Mouse (Mus musculus): ENCODE measurements around the gene Glyctk. TPM values are rescaled to one million over a fixed set of nuclear protein-coding genes. Genes with fewer than 3 reads are reported as not detected.

Gene Glyctk
- polyA plus RNA-seq, 1 experiment from 2014 or later: 3.5 TPM

GRCm38 (mm10) chr9:106179964-106180363 is 22.0 kb upstream of the Glyctk start:
- Histone ChIP-seq H3K9me3 (replicated peaks; ENCODE audit: control insufficient read depth, low read length) (no peaks in the 10 kb centered on the region), H3K4me2 (ENCODE audit: low read depth, low read length) (no peak overlapping the region), H3K27ac (ENCODE audit: low read length) (no peak overlapping the region), H3K4me1 (ENCODE audit: control insufficient read depth, insufficient read depth, low read length) (peaks cover 7% of the 10 kb centered on the region; the same call in 1 of the 2 replicates), H3K27me3 (ENCODE audit: control insufficient read depth, insufficient read depth, low read length) (no peaks in the 10 kb centered on the region), H3K9ac (ENCODE audit: low read length) (no peak overlapping the region), H3K4me3 (replicated peaks; ENCODE audit: low read length) (no peak overlapping the region), H3K36me3 (ENCODE audit: control insufficient read depth, insufficient read depth, low read length) (peaks cover 27% of the 10 kb centered on the region)
- WGBS: 94% methylated on average over 3 of the region's 3 CpGs
- no peak for ATAC-seq (ENCODE audit: insufficient read depth, low FRiP score)

GRCm38 (mm10) chr9:106179454-106179853 is 21.5 kb upstream of the Glyctk start:
- H3K36me3 ChIP-seq (ENCODE audit: control insufficient read depth, insufficient read depth, low read length): peaks cover 26% of the 10 kb centered on the region
- no peak overlapping the region for H3K4me2 ChIP-seq (ENCODE audit: low read depth, low read length)
- 70% methylated on average over 2 of the region's 2 CpGs for WGBS

GRCm38 (mm10) chr9:106177799-106178198 is 19.9 kb upstream of the Glyctk start:
- Histone ChIP-seq H3K9ac (ENCODE audit: low read length) (no peak overlapping the region), H3K4me3 (replicated peaks; ENCODE audit: low read length) (no peak overlapping the region), H3K4me1 (ENCODE audit: control insufficient read depth, insufficient read depth, low read length) (peaks cover 22% of the 10 kb centered on the region), H3K36me3 (ENCODE audit: control insufficient read depth, insufficient read depth, low read length) (peaks cover 20% of the 10 kb centered on the region), H3K9me3 (replicated peaks; ENCODE audit: control insufficient read depth, low read length) (no peaks in the 10 kb centered on the region), H3K27ac (ENCODE audit: low read length) (no peak overlapping the region), H3K4me2 (ENCODE audit: low read depth, low read length) (no peak overlapping the region), H3K27me3 (ENCODE audit: control insufficient read depth, insufficient read depth, low read length) (no peaks in the 10 kb centered on the region)
- 82% methylated on average over 6 of the region's 6 CpGs for WGBS
- no peak for ATAC-seq (ENCODE audit: insufficient read depth, low FRiP score)

More at GRCm38 (mm10) chr9:106179454-106179853, 21.5 kb upstream of the Glyctk start:
- Histone ChIP-seq H3K27me3 (ENCODE audit: control insufficient read depth, insufficient read depth, low read length) (no peaks in the 10 kb centered on the region), H3K9me3 (replicated peaks; ENCODE audit: control insufficient read depth, low read length) (no peaks in the 10 kb centered on the region), H3K9ac (ENCODE audit: low read length) (no peak overlapping the region), H3K27ac (ENCODE audit: low read length) (no peak overlapping the region), H3K4me3 (replicated peaks; ENCODE audit: low read length) (no peak overlapping the region), H3K4me1 (ENCODE audit: control insufficient read depth, insufficient read depth, low read length) (peaks cover 11% of the 10 kb centered on the region)
- ATAC-seq (ENCODE audit: insufficient read depth, low FRiP score): no peak

- WGBS: 75% methylated on average over 5 of the region's 5 CpGs
- Histone ChIP-seq H3K9me3 (replicated peaks; ENCODE audit: control insufficient read depth, low read length) (no peaks in the 10 kb centered on the region), H3K4me3 (replicated peaks; ENCODE audit: low read length) (no peak overlapping the region), H3K9ac (ENCODE audit: low read length) (no peak overlapping the region), H3K4me2 (ENCODE audit: low read depth, low read length) (no peak overlapping the region), H3K4me1 (ENCODE audit: control insufficient read depth, insufficient read depth, low read length) (peaks cover 22% of the 10 kb centered on the region), H3K27ac (ENCODE audit: low read length) (no peak overlapping the region), H3K27me3 (ENCODE audit: control insufficient read depth, insufficient read depth, low read length) (no peaks in the 10 kb centered on the region), H3K36me3 (ENCODE audit: control insufficient read depth, insufficient read depth, low read length) (peaks cover 15% of the 10 kb centered on the region)
- no peak for ATAC-seq (ENCODE audit: insufficient read depth, low FRiP score)
These were observed 18.8 kb upstream of the Glyctk start for GRCm38 (mm10) chr9:106176769-106177168.

GRCm38 (mm10) chr9:106175552-106176200 is 17.7 kb upstream of the Glyctk start:
- Histone ChIP-seq H3K9me3 (replicated peaks; ENCODE audit: control insufficient read depth, low read length) (no peaks in the 10 kb centered on the region), H3K4me2 (ENCODE audit: low read depth, low read length) (no peak overlapping the region), H3K9ac (ENCODE audit: low read length) (no peak overlapping the region), H3K27ac (ENCODE audit: low read length) (no peak overlapping the region), H3K36me3 (ENCODE audit: control insufficient read depth, insufficient read depth, low read length) (peaks cover 6% of the 10 kb centered on the region), H3K27me3 (ENCODE audit: control insufficient read depth, insufficient read depth, low read length) (no peaks in the 10 kb centered on the region), H3K4me1 (ENCODE audit: control insufficient read depth, insufficient read depth, low read length) (peaks cover 22% of the 10 kb centered on the region), H3K4me3 (replicated peaks; ENCODE audit: low read length) (no peak overlapping the region)
- 60% methylated on average over 3 of the region's 3 CpGs for WGBS
- no peak for ATAC-seq (ENCODE audit: insufficient read depth, low FRiP score)

- peak overlapping the region; percentile 72 for H3K4me2 ChIP-seq (ENCODE audit: low read depth, low read length)
- no peak for ATAC-seq (ENCODE audit: insufficient read depth, low FRiP score)
- WGBS: 54% methylated on average over 2 of the region's 2 CpGs
- H3K4me3 ChIP-seq (replicated peaks; ENCODE audit: low read length): peak overlapping the region; percentile 99
- H3K4me1 ChIP-seq (ENCODE audit: control insufficient read depth, insufficient read depth, low read length): peaks cover 30% of the 10 kb centered on the region
- H3K27me3 ChIP-seq (ENCODE audit: control insufficient read depth, insufficient read depth, low read length): no peaks in the 10 kb centered on the region
- H3K9me3 ChIP-seq (replicated peaks; ENCODE audit: control insufficient read depth, low read length): no peaks in the 10 kb centered on the region
- H3K9ac ChIP-seq (ENCODE audit: low read length): no peak overlapping the region
- H3K27ac ChIP-seq (ENCODE audit: low read length): no peak overlapping the region
- H3K36me3 ChIP-seq (ENCODE audit: control insufficient read depth, insufficient read depth, low read length): no peaks in the 10 kb centered on the region; the same call in 1 of the 2 replicates
These were observed 15.4 kb upstream of the Glyctk start for GRCm38 (mm10) chr9:106173363-106173762.

GRCm38 (mm10) chr9:106172527-106172926 is 14.6 kb upstream of the Glyctk start:
- Histone ChIP-seq H3K36me3 (ENCODE audit: control insufficient read depth, insufficient read depth, low read length) (no peaks in the 10 kb centered on the region; the same call in 1 of the 2 replicates), H3K9ac (ENCODE audit: low read length) (no peak overlapping the region), H3K4me1 (ENCODE audit: control insufficient read depth, insufficient read depth, low read length) (peaks cover 30% of the 10 kb centered on the region), H3K4me3 (replicated peaks; ENCODE audit: low read length) (peak overlapping the region; percentile 99), H3K27me3 (ENCODE audit: control insufficient read depth, insufficient read depth, low read length) (no peaks in the 10 kb centered on the region), H3K4me2 (ENCODE audit: low read depth, low read length) (peak overlapping the region; percentile 72), H3K27ac (ENCODE audit: low read length) (no peak overlapping the region), H3K9me3 (replicated peaks; ENCODE audit: control insufficient read depth, low read length) (no peaks in the 10 kb centered on the region)
- WGBS: 2% methylated on average over 3 of the region's 3 CpGs
- no peak for ATAC-seq (ENCODE audit: insufficient read depth, low FRiP score)

- WGBS: under 1% methylated on average over 30 of the region's 30 CpGs
- Histone ChIP-seq H3K4me1 (ENCODE audit: control insufficient read depth, insufficient read depth, low read length) (peaks cover 30% of the 10 kb centered on the region), H3K36me3 (ENCODE audit: control insufficient read depth, insufficient read depth, low read length) (no peaks in the 10 kb centered on the region), H3K27ac (ENCODE audit: low read length) (peak overlapping the region; percentile 98), H3K9me3 (replicated peaks; ENCODE audit: control insufficient read depth, low read length) (no peaks in the 10 kb centered on the region), H3K9ac (ENCODE audit: low read length) (peak overlapping the region; percentile 96), H3K4me2 (ENCODE audit: low read depth, low read length) (peak overlapping the region; percentile 72), H3K27me3 (ENCODE audit: control insufficient read depth, insufficient read depth, low read length) (no peaks in the 10 kb centered on the region), H3K4me3 (replicated peaks; ENCODE audit: low read length) (peak overlapping the region; percentile 99)
- ATAC-seq (ENCODE audit: insufficient read depth, low FRiP score): peak; percentile 25; the same call in 1 of the 2 replicates
These were observed 13.6 kb upstream of the Glyctk start for GRCm38 (mm10) chr9:106171346-106172158.
